Mouse (Mus musculus) hindbrain, embryonic 16.5 days (tissue): ENCODE measurements around the gene Uvssa. TPM values are rescaled to one million over a fixed set of nuclear protein-coding genes. Genes with fewer than 3 reads are reported as not detected.
A peak's percentile ranks its signal among the peaks of the same experiment; 100 is the strongest.

Experiments
- ATAC-seq: fragments of 200-750 bp; cut with Nextera tagmentation; 2 replicates; pipeline ENCODE4 v1.8.0; 2017; ENCODE audit warnings: moderate TSS enrichment, moderate library complexity
- H3K27ac ChIP-seq: fragments of 300-500 bp; sonication (generic); 2 replicates; pipeline ENCODE4 v1.5.1; 2014; ENCODE audit warnings: low read depth, mild to moderate bottlenecking, control low read depth, low read length, moderate library complexity
- H3K27me3 ChIP-seq: fragments of 300-500 bp; sonication (generic); replicated peaks from 2 replicates; pipeline ENCODE4 v1.6.1; 2014; ENCODE audit warnings: low read length; ENCODE audit not compliant: control insufficient read depth, insufficient read depth
- H3K36me3 ChIP-seq: fragments of 300-500 bp; sonication (generic); 2 replicates; pipeline ENCODE4 v1.6.1; 2014; ENCODE audit warnings: mild to moderate bottlenecking, low read length, moderate library complexity, mixed read lengths; ENCODE audit not compliant: control insufficient read depth, insufficient read depth
- H3K4me1 ChIP-seq: fragments of 300-500 bp; sonication (generic); 2 replicates; pipeline ENCODE4 v1.6.1; 2014; ENCODE audit warnings: low read depth, low read length; ENCODE audit not compliant: control insufficient read depth, insufficient read depth
- H3K4me2 ChIP-seq: fragments of 300-500 bp; sonication (generic); 2 replicates; pipeline ENCODE4 v1.6.1; 2014; ENCODE audit warnings: mild to moderate bottlenecking, low read length, control low read depth, moderate library complexity
- H3K4me3 ChIP-seq: fragments of 300-500 bp; sonication (generic); 2 replicates; pipeline ENCODE4 v1.5.1; 2014; ENCODE audit warnings: mild to moderate bottlenecking, low read length, control low read depth, moderate library complexity
- H3K9ac ChIP-seq: fragments of 300-500 bp; sonication (generic); 2 replicates; pipeline ENCODE4 v1.6.1; 2014; ENCODE audit warnings: low read depth, mild to moderate bottlenecking, control low read depth, low read length, moderate library complexity
- H3K9me3 ChIP-seq: fragments of 300-500 bp; sonication (generic); 2 replicates; pipeline ENCODE4 v1.6.1; 2014; ENCODE audit warnings: mild to moderate bottlenecking, low read length, moderate library complexity; ENCODE audit not compliant: control insufficient read depth
- WGBS: fragments of 180-500 bp; shearing (Covaris S2); extraction: QIAGEN DNeasy Blood & Tissue Kit; methylation state at CpG from one replicate; pipeline ENCODE4 v1.1.7; 2014; 5-methylcytosine and 5-hydroxymethylcytosine counted together
- polyA plus RNA-seq: library from polyadenylated mRNA; unstranded; fragments of >200 nt; fragmentation: Nextera tagmentation; extraction: Ambion mirVana; gene quantifications from 2 replicates; pipeline ENCODE4 v1.2.1, GENCODE M21; 2015

The Uvssa gene
- polyA plus RNA-seq, 1 experiment from 2014 or later = 6.2 TPM

- no peak overlapping the region for H3K4me3 ChIP-seq
- WGBS = 17% methylated on average over 7 of the region's 7 CpGs
- no peak overlapping the region for H3K9ac ChIP-seq
- no peaks in the 10 kb centered on the region; the same call in 1 of the 2 replicates for H3K27me3 ChIP-seq
- H3K27ac ChIP-seq = no peak overlapping the region
- no peaks in the 10 kb centered on the region; the same call in 1 of the 2 replicates for H3K36me3 ChIP-seq
- ATAC-seq = peak; percentile 78
- H3K4me1 ChIP-seq = no peaks in the 10 kb centered on the region
- H3K4me2 ChIP-seq = no peak overlapping the region
- no peaks in the 10 kb centered on the region for H3K9me3 ChIP-seq
These were observed 15.5 kb downstream of the Uvssa start for GRCm38 (mm10) chr5:33393803-33394202.

- no peaks in the 10 kb centered on the region for H3K9me3 ChIP-seq
- no peak overlapping the region for H3K4me3 ChIP-seq
- H3K4me1 ChIP-seq = no peaks in the 10 kb centered on the region; the same call in 1 of the 2 replicates
- H3K36me3 ChIP-seq = no peaks in the 10 kb centered on the region; the same call in 1 of the 2 replicates
- H3K27ac ChIP-seq = no peak overlapping the region
- no peaks in the 10 kb centered on the region; the same call in 1 of the 2 replicates for H3K27me3 ChIP-seq
- ATAC-seq = no peak; the same call in 1 of the 2 replicates
- H3K9ac ChIP-seq = no peak overlapping the region
- 77% methylated on average over 11 of the region's 11 CpGs for WGBS
- no peak overlapping the region for H3K4me2 ChIP-seq
These were observed 17.3 kb downstream of the Uvssa start for GRCm38 (mm10) chr5:33395693-33396092.

- Histone ChIP-seq H3K27ac (no peak overlapping the region), H3K4me1 (peaks cover 3% of the 10 kb centered on the region; the same call in 1 of the 2 replicates), H3K4me2 (no peak overlapping the region), H3K27me3 (no peaks in the 10 kb centered on the region; the same call in 1 of the 2 replicates), H3K4me3 (no peak overlapping the region), H3K9me3 (no peaks in the 10 kb centered on the region), H3K9ac (no peak overlapping the region), H3K36me3 (no peaks in the 10 kb centered on the region)
- no peak for ATAC-seq
- WGBS = 70% methylated on average over 7 of the region's 7 CpGs
These were observed 18.5 kb downstream of the Uvssa start for GRCm38 (mm10) chr5:33396828-33397227.

- no peak overlapping the region for H3K9ac ChIP-seq
- no peak overlapping the region for H3K4me3 ChIP-seq
- no peaks in the 10 kb centered on the region; the same call in 1 of the 2 replicates for H3K27me3 ChIP-seq
- no peak overlapping the region for H3K4me2 ChIP-seq
- no peak overlapping the region for H3K27ac ChIP-seq
- 35% methylated on average over 12 of the region's 12 CpGs for WGBS
- H3K36me3 ChIP-seq = no peaks in the 10 kb centered on the region
- no peak for ATAC-seq
- peaks cover 3% of the 10 kb centered on the region; the same call in 1 of the 2 replicates for H3K4me1 ChIP-seq
- H3K9me3 ChIP-seq = no peaks in the 10 kb centered on the region
These were observed 22.5 kb downstream of the Uvssa start for GRCm38 (mm10) chr5:33400819-33401218.

GRCm38 (mm10) chr5:33420313-33420712, 42.0 kb downstream of the Uvssa start:
- WGBS = 80% methylated on average over 3 of the region's 3 CpGs
- no peak for ATAC-seq

GRCm38 (mm10) chr5:33427461-33427860, 49.1 kb downstream of the Uvssa start:
- H3K27ac ChIP-seq = no peak overlapping the region
- H3K27me3 ChIP-seq = peaks cover 37% of the 10 kb centered on the region

More at GRCm38 (mm10) chr5:33420313-33420712, 42.0 kb downstream of the Uvssa start:
- Histone ChIP-seq H3K36me3 (no peaks in the 10 kb centered on the region), H3K4me2 (no peak overlapping the region), H3K27me3 (no peaks in the 10 kb centered on the region; the same call in 1 of the 2 replicates), H3K4me1 (no peaks in the 10 kb centered on the region), H3K9me3 (no peaks in the 10 kb centered on the region), H3K27ac (no peak overlapping the region), H3K4me3 (no peak overlapping the region), H3K9ac (no peak overlapping the region)

GRCm38 (mm10) chr5:33430106-33430505, 51.8 kb downstream of the Uvssa start:
- Histone ChIP-seq H3K9me3 (no peaks in the 10 kb centered on the region), H3K9ac (no peak overlapping the region), H3K4me2 (no peak overlapping the region), H3K4me1 (peaks cover 19% of the 10 kb centered on the region), H3K36me3 (no peaks in the 10 kb centered on the region), H3K4me3 (no peak overlapping the region), H3K27me3 (peaks cover 61% of the 10 kb centered on the region), H3K27ac (no peak overlapping the region)
- ATAC-seq = no peak
- 2% methylated on average over 16 of the region's 16 CpGs for WGBS

More at GRCm38 (mm10) chr5:33427461-33427860, 49.1 kb downstream of the Uvssa start:
- no peak for ATAC-seq
- H3K9ac ChIP-seq = no peak overlapping the region
- no peak overlapping the region for H3K4me3 ChIP-seq
- H3K4me1 ChIP-seq = peaks cover 9% of the 10 kb centered on the region
- H3K9me3 ChIP-seq = no peaks in the 10 kb centered on the region
- H3K4me2 ChIP-seq = no peak overlapping the region
- H3K36me3 ChIP-seq = no peaks in the 10 kb centered on the region

GRCm38 (mm10) chr5:33430511-33431172, 52.3 kb downstream of the Uvssa start:
- under 1% methylated on average over 60 of the region's 64 CpGs for WGBS
- Histone ChIP-seq H3K27me3 (peaks cover 62% of the 10 kb centered on the region), H3K27ac (no peak overlapping the region), H3K4me1 (peaks cover 19% of the 10 kb centered on the region), H3K36me3 (no peaks in the 10 kb centered on the region), H3K4me2 (peak overlapping the region; percentile 41), H3K9ac (no peak overlapping the region), H3K4me3 (peak overlapping the region; percentile 24), H3K9me3 (no peaks in the 10 kb centered on the region)
- ATAC-seq = no peak

- Histone ChIP-seq H3K4me1 (peaks cover 19% of the 10 kb centered on the region), H3K36me3 (no peaks in the 10 kb centered on the region), H3K9me3 (no peaks in the 10 kb centered on the region), H3K27ac (no peak overlapping the region), H3K4me3 (peak overlapping the region; percentile 24), H3K9ac (no peak overlapping the region), H3K4me2 (peak overlapping the region; percentile 41), H3K27me3 (peaks cover 65% of the 10 kb centered on the region)
- under 1% methylated on average over 74 of the region's 77 CpGs for WGBS
- ATAC-seq = no peak
These were observed 53.0 kb downstream of the Uvssa start for GRCm38 (mm10) chr5:33431173-33432005.
